Mouse (Mus musculus) heart, adult 2 months (tissue): ENCODE measurements around the gene Fos.

ENCODE experiments used
- CTCF ChIP-seq: fragments of 200-600 bp; IDR thresholded peaks from 2 replicates; pipeline ENCODE4 v1.8.1; 2022; ENCODE audit warnings: antibody characterized with exemption, mild to moderate bottlenecking, moderate library complexity
- EP300 ChIP-seq: fragments of 200-500 bp; IDR thresholded peaks from 2 replicates; pipeline ENCODE4 v1.6.1; 2011; ENCODE audit warnings: low read depth, low read length, control low read depth; ENCODE audit not compliant: insufficient read depth
- POLR2A ChIP-seq: fragments of 200-500 bp; IDR thresholded peaks from 2 replicates; pipeline ENCODE4 v1.6.1; 2011; ENCODE audit warnings: mild to moderate bottlenecking, low read depth, low read length, control low read depth; ENCODE audit not compliant: insufficient read depth

- TF ChIP-seq CTCF, result no peak
- TF ChIP-seq EP300, result no peak
- no peak for TF ChIP-seq POLR2A
These were observed 29.0 kb upstream of the Fos start for GRCm38 (mm10) chr12:85444646-85445045.
